In genomic region chr7:64574144-64574543, GRCm38 (mm10) we compare ENCODE assay signal across 13 mouse cellular contexts.
"Had no signal": no experiment of that assay in that cellular context is flagged by ENCODE, and none has a peak within 500 bp of the region (broad histone marks: within the 10 kb centered on the region; RNA-seq: fewer than 3 reads in every experiment).

No protein-coding gene starts in this region.

- H3K4me1 ChIP-seq: megakaryocyte, embryonic 14.5 days had no signal

- H3K36me3 ChIP-seq: kidney, embryonic 15.5 days; limb, embryonic 13.5 days had no signal

- H3K4me3 ChIP-seq: kidney, embryonic 15.5 days; limb, embryonic 13.5 days; megakaryocyte, embryonic 14.5 days had no signal

- DNase-seq: kidney, adult 2 months; kidney, postnatal 14 days; lung, adult 2 months; lung, postnatal 4 days; thymus, adult 18-20 months; thymus, postnatal 14 days had no signal

- H3K27me3 ChIP-seq: kidney, embryonic 15.5 days; limb, embryonic 13.5 days; megakaryocyte, embryonic 14.5 days had no signal

- H3K27ac ChIP-seq: kidney, embryonic 15.5 days; limb, embryonic 13.5 days; liver, embryonic 14.5 days; stomach, postnatal 0 days had no signal

- ATAC-seq: lung, postnatal 0 days had no signal

- H3K9me3 ChIP-seq: kidney, embryonic 15.5 days; limb, embryonic 13.5 days had no signal

- H3K4me2 ChIP-seq: kidney, embryonic 15.5 days; limb, embryonic 13.5 days; midbrain, embryonic 11.5 days had no signal

- H3K9ac ChIP-seq: kidney, embryonic 15.5 days; limb, embryonic 13.5 days; liver, embryonic 14.5 days had no signal
